Mouse (Mus musculus): ENCODE data around the gene Nmt1.

Nmt1 gene

DNA sequence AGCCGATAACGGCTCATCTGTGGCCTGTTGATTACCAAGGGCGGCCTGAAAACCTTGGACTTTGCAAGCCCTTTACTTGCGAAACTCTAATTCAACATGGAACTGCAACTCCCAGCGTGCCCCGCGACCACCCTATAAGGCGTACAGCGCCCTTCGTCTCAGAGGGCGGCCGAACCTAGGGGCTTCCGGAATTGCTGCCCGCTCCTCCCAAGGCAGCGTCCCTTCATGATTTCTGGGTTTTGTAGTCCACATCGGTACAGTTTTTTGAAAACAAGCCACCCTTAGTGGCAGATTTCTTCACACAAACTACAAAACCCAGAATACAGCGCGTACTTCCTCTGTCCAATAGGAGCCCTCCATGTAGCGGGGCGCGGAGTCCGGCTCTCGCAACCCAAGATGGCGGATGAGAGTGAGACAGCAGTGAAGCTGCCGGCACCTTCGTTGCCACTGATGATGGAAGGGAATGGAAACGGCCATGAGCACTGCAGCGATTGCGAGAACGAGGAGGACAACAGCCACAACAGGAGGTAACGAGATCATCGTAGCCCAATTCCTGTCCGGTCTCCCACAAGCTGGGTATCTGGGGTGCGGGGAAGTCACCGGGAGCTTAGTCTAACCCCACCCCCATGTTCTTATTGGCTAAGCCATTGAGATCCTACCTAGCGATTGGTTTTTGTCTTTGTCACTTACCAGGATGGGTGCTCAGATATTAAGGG is at the start of gene Nmt1, which contains the start of gene Dcakd:
Gene Nmt1 (plus strand): TSS at position 15 of the 716 bp plus-strand sequence.
Gene Dcakd (minus strand): TSS at position 158 of the 716 bp plus-strand sequence.
- DNase-seq: peak; percentile 89 to 93

DNA sequence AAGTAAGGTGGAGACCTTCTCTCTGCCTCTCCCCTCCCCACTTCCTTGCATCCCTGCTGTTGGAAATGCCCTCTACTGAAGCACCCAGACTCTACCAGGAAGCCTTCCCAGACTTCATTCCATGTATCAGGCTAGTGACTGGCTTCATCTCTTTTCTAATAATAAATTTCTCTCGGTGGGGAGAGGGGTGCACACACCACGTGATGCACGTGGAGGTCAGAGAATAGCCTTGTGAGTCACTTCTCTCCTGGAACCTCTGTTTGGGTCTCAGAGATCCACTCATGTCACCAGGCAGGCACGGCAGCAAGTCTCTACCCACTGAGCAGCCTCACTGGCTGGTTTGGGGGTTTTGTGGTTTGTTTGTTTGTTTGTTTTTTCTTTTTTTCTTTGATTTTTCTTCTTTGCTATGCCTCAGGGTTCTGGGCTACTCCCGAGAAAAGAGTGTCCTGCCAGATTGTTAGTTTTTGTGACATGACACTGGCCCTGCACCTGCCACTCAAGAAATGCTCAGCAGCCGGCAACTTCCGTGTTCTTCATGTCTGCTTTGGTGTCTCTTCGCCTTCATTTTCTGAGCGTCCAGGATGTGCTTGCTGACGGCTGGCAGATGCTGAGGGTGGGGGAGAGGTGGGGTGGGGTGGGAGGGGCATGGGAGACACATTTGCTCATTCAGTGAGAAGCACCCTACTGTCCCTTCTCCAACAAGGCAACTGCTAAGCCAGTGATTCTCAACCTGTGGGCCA is 46.7 kb upstream of the Nmt1 start:
- DNase-seq: peak; percentile 22 to 35

DNA sequence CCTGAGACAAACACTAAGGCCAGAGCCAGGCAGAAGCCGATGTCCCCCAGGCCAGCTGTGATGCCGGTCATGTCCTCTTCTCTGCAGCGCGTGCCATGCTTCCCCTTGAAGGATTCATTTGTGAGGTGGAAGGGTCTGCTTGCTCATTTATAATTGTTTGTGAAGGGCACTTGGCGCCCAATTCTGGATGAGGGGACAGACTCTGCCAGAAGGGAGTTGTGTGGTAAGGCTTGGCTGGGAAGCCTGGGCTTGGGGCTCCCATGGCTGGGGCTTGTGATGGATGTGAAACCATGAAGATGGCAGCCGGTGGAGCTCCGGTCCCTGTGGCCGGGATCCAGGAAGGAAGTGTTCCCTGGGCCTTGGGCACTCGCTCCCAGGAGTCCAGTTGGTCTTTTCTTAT is 43.9 kb upstream of the Nmt1 start:
- DNase-seq: no peak

DNA sequence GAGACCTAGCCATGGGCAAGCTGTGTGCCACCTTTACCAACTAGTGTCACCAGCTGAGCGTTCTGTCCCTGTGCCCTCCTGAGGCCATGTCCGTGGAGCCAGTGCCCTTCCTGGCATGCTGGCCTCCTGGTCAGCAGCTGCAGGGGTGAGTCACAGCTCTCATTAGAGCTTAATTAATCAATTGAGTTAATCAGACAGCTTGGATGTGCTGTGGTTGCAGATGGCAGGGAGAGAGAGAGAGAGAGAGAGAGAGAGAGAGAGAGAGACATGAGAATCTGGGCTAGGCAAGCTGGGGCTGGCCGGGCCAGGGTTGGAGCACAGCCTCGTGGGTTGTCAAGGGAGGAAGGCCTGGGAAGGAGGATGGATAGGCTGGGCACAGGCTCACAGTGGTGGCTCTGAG is 43.4 kb upstream of the Nmt1 start:
- no peak for DNase-seq

DNA sequence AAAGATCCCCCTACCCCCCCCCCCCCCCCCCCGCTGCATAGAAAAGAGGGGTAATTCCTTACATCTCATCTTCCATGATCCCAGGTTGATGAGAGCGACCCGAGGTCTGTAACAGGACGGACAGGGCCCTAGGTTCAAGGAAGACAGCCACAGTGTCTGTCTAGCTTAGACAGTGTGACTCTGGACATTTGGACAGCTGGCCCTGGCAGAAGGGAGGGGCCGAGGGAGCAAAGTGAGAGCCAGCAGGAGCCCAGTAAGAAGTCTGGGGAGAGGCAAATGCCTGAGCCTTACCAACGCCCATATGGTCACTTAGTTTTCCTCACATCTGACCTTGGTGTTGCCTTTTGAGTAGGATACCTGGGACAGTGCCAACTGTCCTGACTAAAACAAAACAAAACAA is 42.8 kb upstream of the Nmt1 start:
- DNase-seq: no peak

DNA sequence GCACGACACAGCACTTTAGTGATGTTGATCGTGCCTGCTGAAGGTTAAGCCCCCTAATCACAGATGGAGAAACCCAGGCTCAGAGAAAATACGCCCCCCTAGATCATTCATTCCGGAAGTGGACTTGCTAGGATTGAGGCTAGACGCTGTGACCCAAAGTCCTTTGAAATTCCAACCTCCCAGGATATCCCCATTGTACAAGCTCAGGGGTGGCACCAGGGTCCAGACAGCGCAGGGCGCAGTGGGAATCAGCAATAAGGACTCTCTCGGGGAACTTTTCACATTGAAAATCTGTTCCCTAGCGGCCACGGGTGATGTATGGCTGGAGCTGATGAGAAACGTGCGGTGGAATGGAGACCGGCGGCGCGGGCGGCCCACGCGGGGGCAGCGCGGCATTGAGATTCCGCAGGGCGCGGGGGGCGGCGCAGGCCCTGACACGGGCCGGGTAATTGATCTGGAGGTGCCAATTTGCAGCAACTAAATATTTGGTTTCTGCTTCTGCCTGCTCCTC is 38.3 kb upstream of the Nmt1 start:
- no peak for DNase-seq

DNA sequence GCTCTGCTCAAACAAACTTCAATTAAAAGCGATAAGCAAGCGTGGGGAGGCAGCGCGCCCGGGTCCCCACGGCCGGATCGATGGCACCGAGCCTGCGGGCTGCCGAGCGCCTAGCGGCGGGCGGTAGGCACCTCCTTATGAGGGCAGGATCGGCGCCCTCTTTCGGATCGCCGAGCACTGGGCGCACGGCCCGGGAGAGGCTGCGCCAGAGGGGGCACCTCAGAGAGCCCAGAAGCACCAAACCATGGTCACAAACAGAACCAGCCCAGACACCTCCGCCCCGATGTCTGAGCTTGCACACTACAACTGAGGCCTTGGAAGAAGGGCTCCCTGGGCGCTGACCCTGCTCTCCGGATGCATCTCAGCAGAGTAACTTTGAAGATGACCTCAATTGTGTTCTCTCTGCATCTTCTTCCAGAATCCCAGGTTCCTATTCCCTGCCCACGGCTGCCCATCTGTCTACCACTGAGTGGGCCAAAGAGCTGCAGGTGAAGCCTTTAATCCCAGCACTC is 37.8 kb upstream of the Nmt1 start:
- peak; percentile 36 to 50 for DNase-seq

DNA sequence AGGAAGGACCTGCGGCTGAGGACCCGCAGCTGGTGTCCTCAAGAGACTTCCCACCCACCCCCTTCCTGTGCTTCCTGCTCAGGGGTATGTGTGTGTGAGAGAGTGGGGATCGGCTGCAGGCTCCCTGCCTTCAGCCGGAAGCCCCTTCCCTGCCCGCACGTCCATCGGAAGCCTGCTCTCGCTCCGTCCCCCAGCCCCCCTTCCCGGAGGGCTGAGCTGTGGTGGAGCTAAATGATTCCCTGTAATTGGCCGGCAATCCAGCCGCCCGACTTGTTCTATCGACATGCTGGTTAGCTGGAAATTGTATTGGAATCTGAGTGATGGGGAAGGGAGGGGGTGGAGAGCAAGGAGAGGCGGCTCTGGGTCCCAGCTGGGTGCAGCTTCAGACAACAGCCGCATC is 36.3 kb upstream of the Nmt1 start:
- DNase-seq: no peak

DNA sequence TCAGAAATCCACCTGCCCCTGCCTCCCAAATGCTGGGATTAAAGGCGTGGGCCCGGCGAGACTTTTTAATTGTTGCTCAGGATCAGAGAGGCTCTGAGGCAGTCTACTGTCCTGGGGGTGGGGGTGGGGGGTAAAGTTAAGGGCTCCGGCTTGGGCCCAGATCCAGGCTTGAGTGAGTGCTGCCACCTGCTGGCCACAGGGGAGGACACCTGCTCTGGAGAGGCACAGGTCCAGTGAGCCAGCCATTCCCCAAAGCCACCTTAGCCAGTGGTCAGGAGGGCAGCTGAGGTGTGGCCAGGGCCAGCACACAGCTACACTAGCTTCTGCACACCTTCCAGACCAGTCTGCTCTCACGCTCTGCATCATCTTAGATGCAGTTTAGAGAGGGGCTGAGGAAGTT is 35.0 kb upstream of the Nmt1 start:
- peak; percentile 62 to 71 for DNase-seq

DNA sequence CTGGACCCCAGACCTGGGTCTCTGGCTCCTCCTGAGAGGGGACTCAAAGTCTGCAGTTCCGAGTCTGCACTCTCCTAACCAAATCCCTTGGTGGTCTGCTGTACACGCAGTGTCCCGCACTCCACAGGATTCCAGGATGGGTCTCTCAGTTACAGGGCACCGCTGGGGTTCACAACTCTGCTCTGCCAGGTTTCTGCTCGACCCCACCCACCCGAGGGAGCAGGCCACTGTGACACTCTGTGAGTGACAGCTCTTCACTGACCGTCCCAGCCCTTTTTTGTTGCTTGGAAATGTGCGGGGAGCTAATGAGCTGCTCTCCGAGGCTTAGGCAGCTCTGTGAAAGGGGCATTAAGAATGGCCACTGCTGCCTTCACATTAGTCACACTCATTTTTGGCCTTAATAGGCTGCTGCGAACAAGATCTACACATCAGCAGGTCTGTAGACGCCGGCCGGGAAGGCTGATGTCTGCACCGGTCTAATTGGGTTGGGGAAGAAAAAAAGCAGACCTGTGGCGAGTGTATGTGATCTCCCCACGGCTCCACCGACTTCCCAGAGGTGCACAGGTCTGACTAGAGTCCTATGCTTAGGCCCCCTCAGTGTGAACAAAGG is 34.5 kb upstream of the Nmt1 start:
- DNase-seq: no peak

DNA sequence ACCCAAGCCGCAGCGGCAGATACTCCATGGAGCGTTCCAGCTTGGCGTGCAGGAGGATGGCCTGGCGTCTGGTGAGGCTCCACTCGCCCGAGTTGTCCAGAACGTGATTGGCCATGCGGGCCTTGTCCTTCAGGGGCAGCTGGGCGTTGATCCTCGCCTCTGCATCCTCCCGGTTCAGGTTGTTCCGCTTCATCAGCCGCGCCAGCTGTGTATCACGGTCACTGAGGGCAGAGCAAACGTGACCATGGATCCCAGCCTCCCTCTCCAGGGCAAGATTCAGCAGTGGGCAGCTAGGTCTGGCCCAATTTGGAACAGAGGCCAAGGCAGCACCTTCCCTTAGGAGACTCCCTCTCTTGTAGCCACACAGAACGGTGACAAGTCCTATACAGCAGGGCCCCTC is 33.0 kb upstream of the Nmt1 start:
- DNase-seq: no peak

DNA sequence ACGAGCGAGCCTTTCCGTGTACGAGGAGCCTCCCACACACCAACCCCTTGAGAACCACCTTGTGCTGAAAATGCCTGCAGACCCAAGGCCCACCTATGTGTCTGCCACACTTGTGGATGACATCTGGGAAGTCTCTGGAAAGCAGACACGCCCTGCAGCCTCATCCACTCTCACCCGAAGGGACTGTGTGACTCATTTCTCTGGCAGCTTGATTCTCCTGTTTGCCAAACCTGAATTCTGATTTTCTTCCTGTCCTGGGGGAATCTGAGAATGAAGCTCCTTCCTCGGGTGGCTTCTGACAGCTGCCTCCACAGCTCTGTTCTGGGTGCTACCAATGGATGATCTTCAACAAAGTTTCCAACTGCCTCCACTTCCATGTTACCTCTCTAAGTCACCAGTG is 31.6 kb upstream of the Nmt1 start:
- DNase-seq: no peak

DNA sequence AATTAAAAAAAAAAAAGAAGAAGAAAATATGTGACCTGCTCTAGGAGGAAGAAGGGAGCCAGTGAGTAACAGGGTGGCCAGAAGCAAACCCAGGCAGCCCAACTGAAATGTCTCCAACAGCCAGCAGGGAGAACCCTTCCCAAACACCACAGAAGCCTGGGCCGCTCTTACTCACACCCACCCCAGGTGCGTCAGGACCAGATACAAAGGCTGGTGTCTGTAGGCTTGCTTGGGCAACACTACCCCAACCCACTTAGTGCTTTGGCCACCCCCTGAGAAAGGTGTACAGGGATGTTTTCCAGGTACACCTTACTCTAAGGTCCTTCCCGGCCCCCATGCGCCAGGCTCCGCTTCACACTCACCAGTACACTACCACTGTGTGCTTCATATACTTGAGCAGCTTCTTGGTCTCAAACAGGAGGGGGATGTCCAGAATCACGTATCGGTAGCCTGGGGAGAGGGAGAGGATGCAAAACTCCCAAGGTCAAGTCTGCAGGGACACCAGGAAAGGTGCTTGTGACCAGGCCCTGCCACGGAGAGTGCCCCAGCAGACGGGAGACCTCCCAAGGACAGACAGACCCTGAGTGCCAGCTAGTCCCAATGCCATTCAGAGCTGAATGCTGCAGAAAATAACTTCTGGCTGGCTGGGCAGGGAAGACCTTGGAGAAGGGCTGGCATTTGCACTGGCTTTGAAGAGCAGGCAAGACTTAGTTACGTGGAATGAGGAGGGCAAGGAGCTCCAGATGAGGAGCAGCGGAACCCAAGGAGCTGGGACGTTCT is 30.8 kb upstream of the Nmt1 start:
- no peak for DNase-seq

DNA sequence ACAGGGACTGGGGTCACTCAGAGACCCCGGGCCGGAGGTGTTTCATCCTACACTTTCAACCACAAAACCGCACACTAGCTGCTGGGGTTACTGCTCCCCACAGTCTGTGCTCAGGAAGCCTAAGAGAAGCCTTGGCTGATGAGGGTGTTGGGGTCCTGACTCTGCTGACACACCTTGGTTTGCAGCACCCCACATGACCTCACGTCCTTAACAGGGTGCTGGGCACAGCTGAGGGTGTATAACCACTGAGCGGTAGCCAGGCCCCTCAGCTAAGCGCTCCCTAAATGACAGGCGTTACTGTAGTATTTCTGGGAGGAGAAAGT is 29.8 kb upstream of the Nmt1 start:
- DNase-seq: no peak

DNA sequence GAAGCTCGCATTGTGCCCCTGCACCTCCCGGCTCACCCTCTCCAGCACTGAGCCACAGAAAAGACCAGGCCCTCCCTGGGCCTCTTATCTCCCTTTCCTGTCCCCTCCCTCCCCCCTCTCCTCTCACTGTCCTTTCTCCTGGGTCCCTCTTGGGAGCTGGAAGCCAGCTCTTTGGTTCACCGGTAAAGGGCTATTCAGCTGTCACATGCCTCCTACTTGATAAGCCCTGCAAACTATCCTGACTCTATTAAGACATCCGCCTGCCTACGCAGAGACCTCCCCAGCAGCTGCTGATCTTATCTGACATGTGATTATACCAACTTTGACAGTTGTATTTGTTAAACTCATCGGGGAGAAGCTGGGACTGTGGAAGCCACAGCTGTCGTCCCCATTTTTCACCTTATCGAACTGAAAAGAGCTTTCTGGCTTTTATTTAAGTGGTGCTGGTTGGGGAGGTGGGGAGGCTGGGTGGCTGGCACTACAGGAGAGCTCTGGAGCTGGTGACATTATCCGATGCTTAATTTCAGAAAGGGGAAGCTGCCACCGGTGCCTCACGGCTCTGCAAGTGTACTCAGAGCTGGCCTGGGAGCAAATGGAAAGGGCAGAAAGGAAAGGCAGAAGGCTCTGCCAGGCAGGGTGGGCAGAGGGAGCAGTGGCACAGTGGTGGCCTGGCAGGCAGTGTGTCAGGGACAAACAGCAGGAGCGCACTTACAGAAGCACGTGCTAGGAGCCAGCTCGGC is 29.2 kb upstream of the Nmt1 start:
- peak; percentile 35 to 51 for DNase-seq

DNA sequence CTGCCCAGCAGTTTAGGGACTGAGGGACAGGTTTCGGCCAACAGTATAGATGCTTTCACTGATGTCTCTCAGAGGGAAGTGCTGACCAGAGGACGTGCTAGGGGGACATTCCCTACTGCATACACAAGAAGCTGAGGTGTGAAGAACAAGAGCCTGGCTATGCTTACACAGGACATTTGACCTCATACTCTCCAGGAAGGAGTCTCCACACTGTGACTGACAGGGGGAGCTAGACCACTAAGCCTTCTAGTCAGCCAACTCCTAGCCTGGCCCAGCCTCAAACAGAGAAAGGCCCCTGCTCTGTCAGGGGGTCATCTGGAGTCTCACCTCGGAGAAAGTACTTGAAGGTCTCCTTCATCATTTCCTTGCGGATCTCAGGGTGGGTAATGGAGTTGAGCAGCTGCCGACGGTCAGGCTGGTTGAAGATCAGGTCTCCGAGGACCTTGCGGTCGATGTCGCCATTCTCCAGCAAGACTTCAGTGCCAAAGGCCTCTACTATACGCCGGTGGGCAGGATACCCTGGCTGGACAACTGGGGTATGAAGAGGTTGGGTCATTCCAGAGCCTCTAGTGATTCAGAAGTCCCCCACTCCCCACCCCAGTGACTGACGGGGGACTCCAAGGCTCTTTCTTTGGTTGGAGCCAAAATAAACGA is 28.5 kb upstream of the Nmt1 start:
- DNase-seq: no peak

DNA sequence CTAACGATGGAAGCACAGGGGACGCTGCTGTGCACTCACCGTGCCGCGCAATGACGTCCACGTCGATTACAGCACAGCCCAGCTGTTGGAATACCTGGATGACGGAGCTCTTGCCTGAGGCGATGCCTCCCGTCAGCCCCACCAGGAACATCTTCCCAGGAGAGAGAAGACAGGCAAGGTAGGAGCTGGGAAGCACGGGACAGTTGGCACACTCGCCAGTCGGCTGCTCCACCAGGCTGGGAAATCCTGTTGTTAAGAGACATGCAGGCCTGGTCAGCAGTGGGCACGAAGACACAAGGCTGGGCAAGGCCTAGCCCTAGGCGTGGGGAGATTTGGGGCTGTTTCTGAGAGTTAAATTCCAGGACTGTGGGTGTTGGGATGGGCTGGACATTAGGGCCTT is 27.9 kb upstream of the Nmt1 start:
- no peak for DNase-seq

DNA sequence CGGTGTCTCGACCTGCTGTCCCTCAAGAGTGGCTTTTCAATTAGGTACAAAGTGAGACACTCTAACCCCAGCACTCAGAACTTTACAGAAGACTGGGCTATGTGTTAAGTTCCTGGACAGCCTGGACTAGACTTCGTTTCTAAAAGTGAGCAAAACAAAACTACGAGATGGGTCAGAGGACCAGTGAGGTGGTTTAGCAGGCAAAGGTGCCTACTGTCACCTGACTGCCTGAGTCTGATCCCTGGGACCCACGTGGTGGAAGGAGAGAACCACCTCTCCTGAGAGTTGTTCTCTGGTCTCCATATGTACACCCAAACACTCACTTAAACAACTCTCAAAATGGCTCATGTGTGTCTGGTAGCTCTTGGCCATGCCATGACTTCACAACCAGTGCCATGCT is 26.9 kb upstream of the Nmt1 start:
- DNase-seq: no peak

DNA sequence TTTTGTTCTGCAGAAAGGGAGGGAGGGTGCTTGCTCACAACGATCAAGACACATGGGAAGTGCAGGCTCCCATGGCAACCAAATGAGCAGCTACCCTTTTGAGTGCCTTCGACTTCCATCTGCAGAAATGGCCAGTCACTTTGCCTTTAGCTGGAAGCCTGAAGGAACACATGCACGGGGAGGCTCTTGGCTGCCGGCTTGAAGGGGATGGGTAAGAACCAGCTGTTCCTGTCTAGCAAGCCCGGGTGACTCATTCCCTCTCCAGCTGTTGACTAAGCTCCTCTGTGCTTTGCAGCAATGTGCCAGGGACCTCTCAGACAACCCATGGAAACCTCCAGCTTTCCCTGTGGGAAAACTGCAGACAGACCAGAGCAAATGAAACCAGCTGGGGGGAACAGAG is 24.8 kb upstream of the Nmt1 start:
- no peak for DNase-seq

DNA sequence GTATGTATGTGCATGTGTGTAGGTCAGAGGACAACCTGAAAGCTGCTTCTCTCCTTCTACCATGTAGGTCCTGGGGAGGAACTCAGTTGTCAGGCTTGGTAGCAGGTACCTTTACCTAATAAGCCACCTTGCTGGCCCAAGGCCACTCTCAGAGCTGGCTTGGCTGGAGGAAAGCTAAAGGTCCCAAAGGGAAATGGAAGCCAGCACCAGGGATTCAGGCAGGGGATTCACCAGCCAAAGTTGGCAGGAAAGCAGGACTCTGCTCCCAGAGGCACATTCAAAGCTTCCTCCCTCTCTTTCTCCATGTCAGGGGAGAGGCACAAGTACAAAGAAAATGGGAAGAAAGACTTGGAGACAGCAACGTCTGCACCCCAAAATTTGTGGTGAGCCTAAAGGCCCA is 23.1 kb upstream of the Nmt1 start:
- DNase-seq: no peak

DNA sequence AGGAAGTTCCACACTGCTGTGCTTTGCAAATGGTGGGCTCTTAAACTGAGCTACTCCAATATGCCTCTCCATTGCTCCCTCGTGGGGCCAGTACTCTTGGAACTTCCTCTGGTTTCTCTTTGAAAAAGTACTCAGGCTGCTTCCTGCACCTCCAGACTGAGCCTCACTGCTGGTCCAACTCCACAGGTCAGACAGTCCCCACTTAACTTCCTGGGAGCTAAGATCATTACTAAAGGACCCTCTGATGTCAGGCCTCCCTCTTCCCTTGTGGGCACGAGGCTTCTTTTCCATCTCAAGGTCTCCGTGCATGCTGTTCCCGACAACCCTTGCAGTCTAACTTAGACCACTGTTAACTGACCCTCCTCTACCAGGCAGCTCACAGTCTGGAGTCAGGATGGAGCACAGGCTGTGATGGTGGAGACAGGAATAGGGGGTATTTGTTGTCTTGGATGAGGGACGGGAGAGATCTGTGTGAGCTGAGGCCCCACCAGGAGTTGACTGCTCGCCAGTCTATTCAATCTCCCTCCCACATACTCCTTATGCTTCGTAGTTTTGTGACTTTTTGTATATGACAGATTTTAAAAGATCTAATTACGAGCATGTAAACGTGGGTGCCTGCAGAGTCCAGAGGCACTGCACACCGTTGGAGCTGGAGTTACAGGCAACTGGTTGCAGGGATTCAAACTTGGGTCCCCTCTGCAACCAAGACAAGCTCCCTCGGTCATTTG is 22.6 kb upstream of the Nmt1 start:
- no peak for DNase-seq
